Mouse (Mus musculus) gastrocnemius, postnatal 36 days (tissue): Measurements from ENCODE around the gene Tlnrd1. TPM values are rescaled to one million over a fixed set of nuclear protein-coding genes. Genes with fewer than 3 reads are reported as not detected.
"Not testable (repeated sequence)": the region's sequence is repeated elsewhere in the genome, so short reads cannot be mapped to it uniquely, and the experiment has no call there.

Experiments
- DNase-seq, 2 experiments: peaks; one replicate each; pipeline ENCODE4 v3.0.0; 2022
- intact Hi-C: fragments of 180-260 bp; cut with DNase I; formaldehyde crosslinking; loops from one replicate; pipeline ENCODE4 v1.15.1; 2025
- long read RNA-seq, 2 experiments: library from polyadenylated mRNA; stranded (forward); transcript quantifications; one replicate each; pipeline ENCODE4 v2.0.0; 2021
- total RNA-seq, 2 experiments: library from RNA; stranded (reverse); gene quantifications; 2 replicates each; pipeline ENCODE4 v1.2.3; 2021

The Tlnrd1 gene
- total RNA-seq = 1 to 10 TPM; 2.1 to 2.6 TPM
- long read RNA-seq, experiment 1, full-length matches to known transcripts = 5 of 5 reads
- long read RNA-seq, experiment 1, partial matches to known transcripts = 0 of 5 reads
- long read RNA-seq, experiment 1, other reads (novel, unspliced or antisense) = 0 of 5 reads
- long read RNA-seq, experiment 2, full-length matches to known transcripts = 3 of 3 reads
- long read RNA-seq, experiment 2, partial matches to known transcripts = 0 of 3 reads
- long read RNA-seq, experiment 2, other reads (novel, unspliced or antisense) = 0 of 3 reads

DNA sequence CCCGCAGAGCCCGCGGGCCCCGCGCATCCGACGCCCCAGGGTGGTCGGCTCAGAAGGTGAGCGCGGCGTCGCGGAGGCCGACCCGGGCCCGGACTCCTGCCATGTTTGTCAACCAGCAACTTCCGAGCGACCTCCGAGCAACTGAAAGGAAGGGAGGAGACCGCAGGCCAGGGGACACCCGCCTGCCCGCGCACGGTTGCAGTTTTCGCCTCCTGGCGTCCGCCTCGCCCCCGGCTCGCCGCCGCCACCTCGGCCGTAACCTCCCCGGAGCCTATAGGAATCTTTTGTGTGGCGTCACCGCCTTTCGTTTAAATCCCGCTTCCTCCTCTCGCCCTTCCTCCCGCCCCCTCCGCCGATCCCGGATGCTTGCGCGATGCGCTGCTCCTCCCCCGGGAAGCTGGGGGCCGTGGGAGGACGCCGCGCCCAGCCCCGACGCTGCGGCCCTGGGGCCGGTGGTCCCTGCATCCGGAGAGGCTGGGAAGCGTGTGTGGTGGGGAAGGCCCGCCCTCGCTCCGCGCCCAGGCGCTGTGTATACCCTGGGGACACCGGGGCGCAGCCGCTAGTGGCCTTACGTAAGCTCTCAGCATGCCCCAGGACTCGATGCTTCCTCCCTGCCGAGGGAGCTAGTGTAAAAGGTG lies at the start of gene Tlnrd1, which contains the start of gene Mesd:
Tlnrd1 (minus strand) TSS at position 285 of the 638 bp plus-strand sequence.
Mesd (plus strand) TSS at position 446 of the 638 bp plus-strand sequence.
- intact Hi-C loops = loop anchor here (5.0 to 10.0 kb wide), 3 partner anchors 72 to 879 kb away; no protein-coding TSS in a partner anchor

DNA sequence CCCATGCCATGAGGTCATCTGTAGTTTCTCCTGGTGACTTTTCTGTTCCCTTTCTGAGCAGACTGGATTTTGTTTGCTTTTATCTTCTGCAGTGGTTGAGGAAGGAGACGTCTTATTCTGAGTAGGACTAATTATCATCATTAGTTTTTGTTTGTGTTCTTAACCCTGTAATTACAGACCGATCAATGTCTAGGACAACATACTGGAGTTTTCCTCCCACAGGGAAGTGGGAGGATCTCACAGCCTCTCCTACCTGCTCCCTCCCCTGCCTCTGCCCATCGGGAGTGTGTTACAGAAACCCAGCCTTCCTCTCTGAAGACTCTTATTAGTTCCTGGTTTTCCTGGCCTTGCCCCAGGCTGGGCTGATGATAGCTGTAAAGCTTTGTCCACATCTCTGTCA lies 37.5 kb upstream of the Tlnrd1 start:
- intact Hi-C loops = no loop called here
- DNase-seq = no peak

More for the DNA sequence above, at the start of gene Tlnrd1, which contains the start of gene Mesd:
- peak; percentile 73 to 80 for DNase-seq

DNA sequence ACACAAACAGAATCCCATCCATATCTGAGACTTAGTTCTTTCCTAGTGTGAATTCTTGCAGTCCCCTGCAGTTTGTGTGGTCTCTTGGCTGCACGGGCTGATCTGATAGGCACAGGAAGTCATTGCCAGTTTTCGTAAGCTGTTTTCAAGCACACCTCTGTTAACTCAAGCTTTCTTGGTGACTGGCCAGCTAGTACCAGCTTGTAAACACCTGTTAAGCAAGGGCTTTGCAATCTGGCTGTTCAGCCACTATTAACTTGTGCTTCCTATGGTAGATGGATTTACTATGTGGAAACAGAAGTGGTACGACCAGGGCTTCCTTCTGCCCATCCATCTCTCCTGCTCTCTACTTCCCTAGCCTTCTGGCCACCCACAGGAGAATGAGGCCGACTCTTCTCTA lies 36.1 kb upstream of the Tlnrd1 start:
- intact Hi-C loops = no loop called here
- no peak for DNase-seq

DNA sequence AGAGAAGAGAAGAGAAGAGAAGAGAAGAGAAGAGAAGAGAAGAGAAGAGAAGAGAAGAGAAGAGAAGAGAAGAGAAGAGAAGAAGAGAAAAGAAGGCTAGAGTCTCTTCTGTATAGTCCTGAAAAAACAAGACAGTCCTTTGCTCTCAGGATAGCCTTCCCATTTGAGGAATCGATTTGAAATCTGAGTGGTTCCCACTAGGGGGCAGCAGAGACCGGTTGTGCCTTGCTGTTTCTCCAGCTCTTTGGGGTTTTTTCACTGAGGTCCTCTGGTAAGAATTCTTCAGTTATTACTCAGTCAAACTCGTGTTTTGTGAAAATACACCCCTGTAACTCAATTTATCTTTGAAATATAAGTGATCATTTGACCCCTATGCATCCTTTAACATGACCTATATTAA lies 30.5 kb upstream of the Tlnrd1 start:
- intact Hi-C loops = loop anchor here (1.0 kb wide), 2 partner anchors 172 to 358 kb away; partner anchors contain the start of gene Cemip
- peak; percentile 66 to 69 for DNase-seq

DNA sequence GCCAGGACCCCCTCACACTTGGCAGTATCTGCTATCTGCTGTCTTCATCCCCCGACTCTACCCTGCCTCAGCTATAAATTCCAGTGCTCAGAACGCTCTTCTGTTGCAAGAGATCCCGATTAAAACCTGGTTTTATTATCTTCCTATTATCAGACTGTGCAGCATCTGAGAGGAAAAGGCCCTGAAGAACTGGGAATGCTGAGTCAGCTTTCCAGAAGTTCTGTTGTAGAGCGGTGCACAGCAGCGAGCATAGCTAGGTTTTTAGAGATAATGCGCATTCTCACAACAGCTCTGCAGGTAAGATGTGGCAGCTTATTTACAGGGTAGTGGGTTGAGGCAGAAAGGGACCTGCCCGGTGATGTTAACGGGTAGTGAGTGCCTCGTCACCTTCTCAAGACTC lies 29.9 kb upstream of the Tlnrd1 start:
- intact Hi-C loops = loop anchor here (1.0 kb wide), 2 partner anchors 172 to 358 kb away; partner anchors contain the start of gene Cemip
- DNase-seq = no peak

DNA sequence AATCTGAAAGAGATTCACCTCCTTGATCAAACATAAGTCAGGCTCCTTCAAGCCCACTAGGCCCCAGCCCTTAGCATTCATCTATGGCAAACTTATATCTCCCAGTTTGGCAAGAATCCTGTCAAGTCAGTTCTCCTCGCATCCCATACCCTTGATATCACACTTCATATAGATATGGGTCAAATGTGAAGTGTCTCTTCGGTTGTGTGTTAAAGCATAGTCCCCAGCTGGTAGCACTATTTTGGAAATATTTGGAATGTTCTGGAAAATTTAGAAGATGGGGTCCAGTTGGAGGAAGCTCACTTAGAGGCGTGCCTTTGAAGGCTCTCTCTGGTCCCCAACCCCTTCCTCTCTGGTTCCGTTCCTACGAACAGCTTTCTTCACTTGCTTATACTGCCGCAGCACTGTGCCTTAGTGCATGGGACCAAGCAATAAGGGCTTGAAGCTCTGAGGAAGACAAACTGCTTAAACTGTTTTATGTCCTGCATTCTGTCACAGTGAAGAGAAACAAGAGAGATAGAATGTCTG lies 29.4 kb upstream of the Tlnrd1 start:
- DNase-seq = no peak

DNA sequence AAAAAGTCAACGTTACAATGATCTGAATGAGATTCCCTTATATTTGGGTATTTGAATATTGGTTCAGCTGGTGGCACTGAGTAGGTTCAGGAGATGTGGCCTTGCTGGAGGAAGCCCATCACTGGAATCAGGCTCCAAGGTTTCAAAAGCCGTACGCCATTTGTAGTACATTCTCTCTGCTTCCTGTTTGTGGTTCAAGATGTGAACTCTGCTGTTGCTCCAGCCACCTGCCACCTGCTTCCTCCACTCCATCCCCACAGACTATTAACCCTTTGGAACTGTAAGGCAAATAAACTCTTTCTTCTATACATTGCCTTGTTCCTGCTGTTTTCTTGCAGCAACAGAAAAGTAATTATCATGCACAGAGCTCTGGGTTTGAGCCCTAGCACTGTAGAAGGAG lies 27.8 kb upstream of the Tlnrd1 start:
- DNase-seq = no peak
- intact Hi-C loops = no loop called here

More for the DNA sequence above, 29.4 kb upstream of the Tlnrd1 start:
- intact Hi-C loops = no loop called here

DNA sequence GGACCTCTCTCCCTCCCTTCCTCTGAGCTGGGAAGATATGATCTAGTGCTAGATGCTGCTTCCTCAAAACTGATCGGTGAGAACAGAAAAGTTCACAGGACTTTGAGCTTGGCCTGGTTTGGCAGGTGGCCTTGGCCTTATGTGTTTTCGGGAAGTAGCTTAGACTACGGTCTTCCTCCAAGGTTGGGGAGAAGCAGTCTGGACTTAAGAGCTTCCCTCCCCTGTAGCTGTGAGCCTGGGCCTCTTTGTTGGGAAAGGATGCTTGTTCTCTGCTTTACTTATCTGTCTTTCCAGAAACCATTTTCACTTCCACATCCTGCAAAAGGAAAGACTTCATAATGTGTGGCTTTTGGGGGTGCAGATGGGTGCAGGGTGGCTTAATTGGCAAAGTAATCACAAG lies 20.7 kb upstream of the Tlnrd1 start:
- DNase-seq = no peak

DNA sequence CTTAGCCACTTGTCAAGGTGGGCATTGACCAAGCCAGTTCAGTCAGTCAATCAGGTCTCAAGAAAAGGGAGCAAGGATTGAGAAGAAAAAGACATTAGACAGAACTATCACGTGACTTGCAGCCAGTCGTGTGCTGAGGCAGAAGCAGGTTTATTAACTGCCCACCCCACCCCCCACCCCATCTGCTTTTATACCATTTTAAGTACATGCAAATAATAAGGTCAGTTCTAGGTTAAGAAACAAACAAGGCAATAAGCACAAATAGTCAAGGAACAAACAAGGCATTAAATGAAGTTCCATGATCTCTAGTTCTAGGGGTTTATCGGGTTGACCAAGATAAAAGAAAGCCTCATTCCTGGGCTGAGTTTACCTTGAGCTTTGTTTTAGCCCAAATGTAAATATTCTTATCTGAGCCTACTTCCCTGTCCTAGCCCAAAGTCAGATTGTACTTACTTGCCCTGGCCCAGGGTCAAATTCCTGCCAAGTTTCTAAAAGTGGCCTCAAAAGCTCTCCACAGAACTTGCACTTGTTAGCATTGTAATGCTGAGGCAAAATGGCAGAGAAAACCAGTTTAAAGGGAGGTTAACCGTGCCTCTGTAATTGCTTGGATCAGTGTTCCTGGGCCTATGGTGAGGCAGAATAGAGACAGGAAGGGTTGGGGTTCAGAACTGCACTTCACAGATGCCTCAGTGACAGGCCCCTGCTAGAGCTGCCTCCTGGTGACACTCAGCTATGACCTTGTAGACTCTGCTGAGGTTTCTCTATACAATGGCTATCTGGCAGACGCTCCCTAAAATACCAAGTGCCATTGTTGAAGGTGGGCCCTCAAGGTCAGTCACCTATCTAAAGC lies 18.4 kb upstream of the Tlnrd1 start:
- intact Hi-C loops = no loop called here
- no peak for DNase-seq

More for the DNA sequence above, 20.7 kb upstream of the Tlnrd1 start:
- intact Hi-C loops = no loop called here

DNA sequence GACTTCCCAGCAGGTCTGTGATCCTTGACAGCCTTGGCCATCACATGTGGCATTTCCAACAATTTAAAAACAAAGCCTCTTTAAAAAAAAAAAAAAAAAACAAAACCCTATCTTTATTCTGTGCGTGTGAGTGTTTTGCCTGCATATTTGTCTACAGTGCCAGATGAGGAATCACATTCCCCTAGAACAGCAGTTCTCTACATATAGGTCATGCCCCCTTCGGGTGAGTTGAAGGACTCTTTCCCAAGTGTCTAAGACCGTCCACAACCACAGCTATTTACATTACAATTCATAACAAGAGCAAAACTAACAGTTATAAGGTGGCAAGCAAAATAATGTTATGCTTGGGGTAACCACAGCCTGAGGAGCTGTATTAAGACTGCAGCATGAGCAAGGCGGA lies 17.3 kb upstream of the Tlnrd1 start:
- intact Hi-C loops = no loop called here

DNA sequence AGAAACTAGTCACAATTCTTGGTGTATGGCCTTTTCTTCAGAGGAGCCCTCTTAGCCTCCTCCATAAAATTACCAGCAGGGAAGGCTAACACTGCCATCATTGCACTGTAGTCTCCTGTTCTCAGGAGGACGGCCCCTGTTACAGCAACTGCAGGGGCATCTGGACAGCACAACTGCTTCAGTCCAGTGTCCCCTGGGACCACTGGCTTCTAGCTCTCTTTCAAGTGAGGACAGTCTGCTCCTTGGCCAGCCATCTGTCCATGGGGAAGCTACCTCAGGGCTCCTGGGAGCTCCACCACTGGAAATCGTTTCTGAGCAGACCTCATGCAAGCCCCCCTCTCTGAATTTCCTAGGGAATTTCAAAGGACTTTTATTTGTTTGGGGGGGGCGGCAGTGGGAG lies 16.4 kb upstream of the Tlnrd1 start:
- no peak for DNase-seq
- intact Hi-C loops = no loop called here

More for the DNA sequence above, 17.3 kb upstream of the Tlnrd1 start:
- DNase-seq = no peak

DNA sequence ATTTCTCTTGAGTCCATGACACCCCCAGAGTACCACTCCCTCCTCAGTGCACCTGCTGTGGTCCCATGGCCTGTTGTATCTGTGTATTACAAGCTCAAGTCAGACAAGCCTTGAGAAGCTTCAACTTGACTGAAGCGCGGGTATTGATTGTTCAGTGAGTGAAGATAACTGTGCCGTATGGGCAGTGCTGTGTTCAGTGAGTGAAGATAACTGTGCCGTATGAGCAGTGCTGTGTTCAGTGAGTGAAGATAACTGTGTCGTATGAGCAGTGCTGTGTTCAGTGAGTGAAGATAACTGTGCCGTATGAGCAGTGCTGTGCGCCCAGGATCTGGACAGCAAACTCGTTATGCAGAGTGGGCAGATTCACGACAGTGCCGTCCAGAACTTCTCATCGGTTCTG lies 14.2 kb upstream of the Tlnrd1 start:
- intact Hi-C loops = no loop called here

DNA sequence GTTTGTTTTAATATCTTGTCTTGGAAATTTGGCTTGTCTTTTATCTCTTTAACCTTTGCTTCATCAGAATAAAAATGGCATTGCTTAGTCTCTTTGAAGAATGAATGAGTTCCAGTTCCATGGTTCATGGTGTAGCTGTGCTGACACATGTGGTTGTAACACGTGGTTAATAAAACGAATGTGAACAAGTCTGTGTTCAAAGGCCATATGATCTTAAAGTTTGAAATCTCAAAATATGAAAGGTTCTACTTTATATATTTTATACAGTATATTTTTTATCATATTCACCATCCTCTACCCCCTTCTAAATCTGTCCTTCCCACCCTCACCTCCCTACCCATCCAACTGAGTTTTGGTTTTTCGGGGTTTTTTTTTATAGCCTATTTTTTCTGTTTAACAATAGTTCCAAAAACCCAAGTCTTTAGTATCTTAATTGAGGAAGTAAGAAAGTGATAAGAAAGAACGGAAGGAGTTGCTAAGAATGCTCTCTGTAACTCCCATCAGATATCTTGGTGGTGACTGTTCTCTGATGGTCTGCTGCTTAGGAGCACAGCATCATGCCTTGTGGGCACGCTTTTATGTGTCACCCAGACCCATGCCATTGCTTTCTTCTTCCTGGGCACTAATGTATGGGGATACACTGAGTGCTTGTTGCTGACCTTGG lies 12.1 kb upstream of the Tlnrd1 start:
- intact Hi-C loops = no loop called here
- no peak for DNase-seq

More for the DNA sequence above, 14.2 kb upstream of the Tlnrd1 start:
- no peak for DNase-seq

DNA sequence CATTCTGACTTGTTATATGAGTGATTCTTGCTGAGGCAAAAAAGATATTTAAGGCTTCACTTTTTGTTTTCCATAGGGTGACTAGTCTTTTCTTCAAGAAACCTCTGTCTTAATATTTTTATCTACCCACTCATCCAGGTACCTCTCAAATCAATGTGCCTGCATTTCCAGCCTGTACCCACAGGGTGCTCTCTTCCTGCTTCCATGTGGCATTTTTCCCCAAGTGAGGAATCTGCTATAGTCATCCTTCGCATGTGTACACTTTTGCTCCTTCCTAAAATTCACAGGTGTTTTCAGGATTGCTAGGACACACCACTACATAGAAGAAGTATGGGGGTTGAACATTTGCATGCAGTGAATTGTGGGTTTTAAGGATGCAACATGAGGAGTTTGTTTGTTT lies 10.2 kb upstream of the Tlnrd1 start:
- intact Hi-C loops = no loop called here
- DNase-seq = no peak

DNA sequence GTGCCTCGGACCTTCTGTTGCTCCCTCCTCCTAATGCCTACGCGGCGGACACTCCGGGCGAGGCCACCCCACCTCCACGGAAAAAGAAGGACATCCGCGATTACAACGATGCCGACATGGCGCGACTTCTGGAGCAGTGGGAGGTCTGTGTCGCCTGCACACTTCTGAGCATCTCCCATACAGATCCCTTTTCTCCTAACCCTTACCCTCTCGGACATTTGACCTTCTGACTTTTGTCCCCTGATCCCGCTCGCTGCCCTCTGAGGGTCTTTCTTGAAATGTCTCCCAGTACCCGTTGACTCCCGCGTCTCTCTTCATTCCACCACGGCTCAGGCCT lies 8.2 kb upstream of the Tlnrd1 start:
- intact Hi-C loops = no loop called here
- DNase-seq = no peak

DNA sequence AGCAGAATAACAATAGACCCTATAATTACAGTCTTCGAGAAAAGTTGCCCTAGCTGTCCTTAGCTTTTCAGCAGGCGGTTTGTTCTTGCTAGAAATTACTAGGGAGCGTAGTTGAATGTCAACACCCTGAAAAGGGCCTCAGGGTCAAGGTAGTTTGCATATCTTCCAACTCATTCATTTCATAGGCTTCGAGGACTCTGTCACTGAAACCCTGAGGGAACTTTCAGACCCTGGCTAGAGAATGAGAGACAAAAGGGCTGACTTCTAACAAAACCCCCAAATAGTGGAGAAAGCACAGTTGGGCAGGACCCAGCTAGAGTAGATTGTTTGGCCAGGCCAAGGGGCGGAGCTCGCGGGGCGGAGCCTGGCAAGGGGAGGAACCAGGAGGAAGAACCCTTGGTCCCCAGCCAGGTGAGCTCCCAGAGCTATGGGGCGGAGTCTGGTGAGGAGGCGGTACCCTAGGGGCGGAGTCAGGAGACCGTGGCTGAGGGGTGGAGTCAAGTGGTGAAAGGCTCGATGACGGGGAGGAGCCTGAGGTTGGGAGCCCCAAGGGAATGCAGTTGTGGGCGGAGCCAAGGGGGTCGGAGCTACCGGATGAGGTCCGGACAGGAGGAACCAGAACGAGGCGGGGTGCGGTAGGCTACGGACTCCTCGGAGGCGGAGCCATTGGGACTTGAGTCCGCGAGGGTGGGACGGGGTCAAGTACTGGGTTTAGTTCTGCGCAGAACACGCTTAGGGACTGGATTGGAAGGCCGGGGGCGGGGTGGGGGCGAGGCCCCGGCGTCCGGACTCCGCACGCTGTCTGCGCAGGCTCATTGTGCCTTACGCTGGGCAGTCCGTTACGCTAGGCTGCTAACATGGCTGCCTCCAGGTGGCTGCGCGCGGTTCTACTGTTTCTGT lies 7.6 kb upstream of the Tlnrd1 start:
- intact Hi-C loops = no loop called here
- DNase-seq = peak; percentile 100

DNA sequence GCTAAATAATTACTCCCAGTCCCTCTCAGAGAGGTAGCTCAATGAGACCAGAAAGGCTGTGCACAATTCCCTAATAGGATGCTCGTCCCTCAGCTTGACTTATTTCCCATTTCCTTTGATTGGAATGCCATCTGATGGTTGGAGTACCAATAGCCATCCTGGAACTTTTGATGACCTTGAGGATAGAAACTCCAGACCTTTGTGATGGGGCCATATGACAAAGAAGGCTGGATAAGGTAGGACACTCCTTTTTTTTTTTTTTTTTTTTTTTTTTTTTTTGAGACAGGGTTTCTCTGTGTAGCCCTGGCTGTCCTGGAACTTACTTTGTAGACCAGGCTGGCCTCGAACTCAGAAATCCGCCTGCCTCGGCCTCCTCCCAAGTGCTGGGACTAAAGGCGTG lies 5.8 kb upstream of the Tlnrd1 start:
- not testable (repeated sequence) for DNase-seq
- intact Hi-C loops = loop anchor here (10.0 kb wide), 2 partner anchors 225 to 885 kb away; no protein-coding TSS in a partner anchor

DNA sequence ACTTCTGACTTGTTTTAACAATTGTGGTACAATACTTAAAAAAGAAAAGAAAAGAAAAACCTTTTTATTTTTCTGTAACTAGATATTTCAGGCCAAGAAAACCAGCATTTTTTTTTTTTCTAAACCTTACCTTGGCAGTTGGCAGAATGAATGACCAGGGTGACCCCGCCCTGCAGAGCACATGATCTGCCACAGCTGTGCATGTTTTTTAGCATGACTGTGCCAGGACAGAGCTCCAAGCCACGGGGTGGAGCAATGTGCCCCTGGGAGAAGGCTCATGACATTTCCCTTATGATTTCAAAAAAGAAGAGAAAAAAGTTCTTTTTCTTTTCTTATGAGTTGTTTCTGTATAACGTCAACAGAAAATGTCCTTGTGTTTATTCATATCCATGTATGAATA lies 5.3 kb upstream of the Tlnrd1 start:
- DNase-seq = peak; percentile 50 to 66
- intact Hi-C loops = loop anchor here (10.0 kb wide), 2 partner anchors 225 to 885 kb away; no protein-coding TSS in a partner anchor
